Mouse (Mus musculus) heart, embryonic 13.5 days (tissue): ENCODE measurements around the gene Ttll5. TPM values are rescaled to one million over a fixed set of nuclear protein-coding genes. Genes with fewer than 3 reads are reported as not detected.
A peak's percentile ranks its signal among the peaks of the same experiment; 100 is the strongest.

Experiments used
- ATAC-seq: fragments of 200-750 bp; cut with Nextera tagmentation; 2 replicates; pipeline ENCODE4 v1.8.0; 2017; ENCODE audit warnings: moderate TSS enrichment; ENCODE audit not compliant: insufficient number of reproducible peaks, low FRiP score, low TSS enrichment; ENCODE audit errors: extremely low read depth
- H3K27ac ChIP-seq: fragments of 300-500 bp; sonication (generic); replicated peaks from 2 replicates; pipeline ENCODE4 v1.5.1; 2015; ENCODE audit warnings: moderate library complexity, mild to moderate bottlenecking, inconsistent platforms
- H3K27me3 ChIP-seq: fragments of 300-500 bp; sonication (generic); replicated peaks from 2 replicates; pipeline ENCODE4 v1.6.1; 2015; ENCODE audit warnings: mild to moderate bottlenecking, inconsistent platforms
- H3K36me3 ChIP-seq: fragments of 300-500 bp; sonication (generic); 2 replicates; pipeline ENCODE4 v1.6.1; 2015; ENCODE audit warnings: mild to moderate bottlenecking, inconsistent platforms
- H3K4me1 ChIP-seq: fragments of 300-500 bp; sonication (generic); 2 replicates; pipeline ENCODE4 v1.6.1; 2015; ENCODE audit warnings: inconsistent platforms
- H3K4me2 ChIP-seq: fragments of 300-500 bp; sonication (generic); 2 replicates; pipeline ENCODE4 v1.6.1; 2015; ENCODE audit warnings: inconsistent platforms, mild to moderate bottlenecking, moderate library complexity
- H3K4me3 ChIP-seq: fragments of 300-500 bp; sonication (generic); 2 replicates; pipeline ENCODE4 v1.5.1; 2015; ENCODE audit warnings: moderate library complexity, mild to moderate bottlenecking, inconsistent platforms
- H3K9ac ChIP-seq: fragments of 300-500 bp; sonication (generic); 2 replicates; pipeline ENCODE4 v1.6.1; 2015; ENCODE audit warnings: inconsistent platforms, mild to moderate bottlenecking, moderate library complexity
- H3K9me3 ChIP-seq: fragments of 300-500 bp; sonication (generic); 2 replicates; pipeline ENCODE4 v1.6.1; 2016; ENCODE audit warnings: inconsistent platforms
- WGBS: fragments of 180-500 bp; shearing (Covaris S2); methylation state at CpG from one replicate; pipeline ENCODE4 v1.1.7; 2015; ENCODE audit warnings: mixed read lengths; 5-methylcytosine and 5-hydroxymethylcytosine counted together
- polyA plus RNA-seq: library from polyadenylated mRNA; unstranded; fragments of >200 nt; fragmentation: Nextera tagmentation; extraction: Ambion mirVana; gene quantifications from 2 replicates; pipeline ENCODE4 v1.2.1, GENCODE M21; 2015

The Ttll5 gene
- polyA plus RNA-seq, 1 experiment from 2014 or later: 10.2 TPM

DNA sequence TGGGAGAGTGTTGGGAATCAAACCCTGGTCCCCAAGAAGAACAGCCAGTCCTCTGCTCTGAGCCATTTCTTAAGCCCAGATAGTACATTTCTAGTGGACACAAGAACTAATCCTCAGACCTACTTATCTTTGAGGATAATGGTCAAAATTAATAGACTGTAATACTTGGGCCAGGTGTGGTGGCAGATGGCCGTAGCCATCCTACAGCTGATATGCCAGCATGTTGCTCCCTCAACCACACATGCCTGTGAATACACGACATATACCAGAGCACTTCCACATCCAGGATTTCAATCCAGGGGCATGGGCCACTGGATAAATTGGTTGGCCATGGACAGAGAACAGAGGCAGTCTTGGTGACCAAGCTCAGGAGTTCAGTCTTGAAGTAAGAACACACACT is 230.8 kb downstream of the Ttll5 start:
- Histone ChIP-seq H3K9me3 (no peaks in the 10 kb centered on the region), H3K9ac (no peak overlapping the region), H3K4me1 (0 out of 2 replicates have a peak, but pooled peaks cover 4% of the 10 kb centered on the region), H3K4me2 (no peak overlapping the region), H3K27me3 (no peaks in the 10 kb centered on the region), H3K4me3 (no peak overlapping the region), H3K27ac (no peak overlapping the region), H3K36me3 (peaks cover 49% of the 10 kb centered on the region)
- 86% methylated on average over 2 of the region's 2 CpGs for WGBS
- no peak for ATAC-seq

DNA sequence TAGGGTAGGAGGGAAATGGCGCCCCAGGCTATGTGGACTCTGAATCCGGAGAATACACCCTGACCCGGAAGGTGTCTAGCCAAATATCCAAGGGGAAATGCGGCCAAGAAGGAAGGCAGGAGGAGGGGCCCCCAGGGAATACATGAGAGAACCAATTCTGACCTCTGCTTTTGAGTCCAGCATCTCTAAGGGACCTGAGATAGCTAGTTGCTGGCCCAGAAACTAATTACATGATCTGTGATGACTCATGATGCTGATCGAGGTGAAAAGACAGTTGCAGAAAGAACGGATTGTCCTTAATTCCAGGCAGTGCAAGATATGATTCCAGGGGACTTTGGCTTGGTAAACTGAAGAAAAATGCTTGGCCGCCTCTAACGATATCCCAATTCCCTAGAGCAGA is 232.5 kb downstream of the Ttll5 start:
- 82% methylated on average over 8 of the region's 8 CpGs for WGBS
- Histone ChIP-seq H3K36me3 (peaks cover 60% of the 10 kb centered on the region), H3K9ac (no peak overlapping the region), H3K4me3 (no peak overlapping the region), H3K4me1 (no peaks in the 10 kb centered on the region), H3K27me3 (no peaks in the 10 kb centered on the region), H3K27ac (no peak overlapping the region), H3K9me3 (no peaks in the 10 kb centered on the region), H3K4me2 (no peak overlapping the region)
- no peak for ATAC-seq

DNA sequence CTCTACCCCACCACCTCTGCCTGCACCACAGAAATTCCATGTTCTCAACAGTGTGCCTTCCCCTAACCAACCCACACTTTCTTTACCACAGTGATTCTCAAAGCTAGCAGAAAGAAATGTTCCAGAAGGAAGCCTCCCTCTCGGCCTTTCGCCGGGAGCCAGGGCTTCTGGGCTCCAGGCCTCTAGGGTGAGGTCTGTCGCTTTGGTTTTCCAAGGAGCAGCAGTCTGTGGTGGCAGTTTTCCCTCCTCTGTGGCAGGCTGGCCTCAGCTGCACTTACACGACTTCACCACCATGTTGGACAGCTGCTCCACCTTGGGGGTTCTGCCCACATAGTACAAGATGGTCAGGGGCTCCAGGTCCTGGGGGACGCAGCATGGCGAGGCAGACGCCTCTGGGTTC is 233.1 kb downstream of the Ttll5 start:
- Histone ChIP-seq H3K4me1 (no peaks in the 10 kb centered on the region), H3K4me3 (no peak overlapping the region), H3K9me3 (no peaks in the 10 kb centered on the region), H3K4me2 (no peak overlapping the region), H3K27ac (no peak overlapping the region), H3K27me3 (no peaks in the 10 kb centered on the region), H3K9ac (no peak overlapping the region), H3K36me3 (peaks cover 65% of the 10 kb centered on the region)
- 80% methylated on average over 8 of the region's 8 CpGs for WGBS
- ATAC-seq: no peak

- H3K4me1 ChIP-seq: no peaks in the 10 kb centered on the region
- peaks cover 83% of the 10 kb centered on the region for H3K36me3 ChIP-seq
- no peak overlapping the region for H3K9ac ChIP-seq
- H3K27me3 ChIP-seq: no peaks in the 10 kb centered on the region
- ATAC-seq: no peak
- no peak overlapping the region for H3K4me2 ChIP-seq
- 70% methylated on average over 6 of the region's 6 CpGs for WGBS
- H3K4me3 ChIP-seq: no peak overlapping the region
- H3K27ac ChIP-seq: no peak overlapping the region
- no peaks in the 10 kb centered on the region for H3K9me3 ChIP-seq
Measured at GRCm38 (mm10) chr12:86059341-86059740, 234.9 kb downstream of the Ttll5 start.

- Histone ChIP-seq H3K27ac (no peak overlapping the region), H3K9ac (no peak overlapping the region), H3K4me1 (no peaks in the 10 kb centered on the region), H3K9me3 (no peaks in the 10 kb centered on the region), H3K27me3 (no peaks in the 10 kb centered on the region), H3K4me3 (no peak overlapping the region), H3K36me3 (peaks cover 81% of the 10 kb centered on the region), H3K4me2 (no peak overlapping the region)
- ATAC-seq: no peak
Measured at GRCm38 (mm10) chr12:86064796-86065195, 240.3 kb downstream of the Ttll5 start.

DNA sequence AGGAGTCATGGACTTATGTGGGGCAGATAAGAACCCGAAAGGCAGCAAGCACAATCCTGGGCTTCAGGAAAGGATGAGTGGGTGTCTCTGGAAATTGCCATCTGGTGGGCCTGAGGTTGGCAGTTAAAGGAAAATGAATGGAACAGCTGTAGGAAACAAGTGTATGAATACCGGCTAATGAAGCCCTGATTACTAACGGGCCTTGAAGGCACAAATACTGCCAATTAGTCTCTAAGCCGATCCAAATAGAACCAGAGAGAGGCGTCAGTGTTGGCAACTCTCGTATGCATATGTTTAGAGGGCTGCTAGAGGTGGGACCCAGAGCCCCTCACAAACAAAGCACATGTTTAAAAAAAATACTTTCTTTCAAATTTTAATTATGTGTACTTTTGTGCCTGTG is 247.0 kb downstream of the Ttll5 start:
- Histone ChIP-seq H3K27me3 (no peaks in the 10 kb centered on the region), H3K27ac (no peak overlapping the region), H3K36me3 (peaks cover 56% of the 10 kb centered on the region), H3K9me3 (0 out of 2 replicates have a peak, but pooled peaks cover 4% of the 10 kb centered on the region), H3K9ac (no peak overlapping the region), H3K4me2 (no peak overlapping the region), H3K4me1 (peaks cover 29% of the 10 kb centered on the region), H3K4me3 (no peak overlapping the region)
- 84% methylated on average over 6 of the region's 6 CpGs for WGBS
- ATAC-seq: no peak

GRCm38 (mm10) chr12:86074681-86075080 is 250.2 kb downstream of the Ttll5 start:
- 0 out of 2 replicates have a peak, but pooled peaks cover 4% of the 10 kb centered on the region for H3K9me3 ChIP-seq
- peaks cover 49% of the 10 kb centered on the region for H3K4me1 ChIP-seq
- ATAC-seq: no peak
- no peak overlapping the region for H3K4me3 ChIP-seq
- no peak overlapping the region for H3K27ac ChIP-seq
- H3K4me2 ChIP-seq: peak overlapping the region; percentile 84; the same call in 1 of the 2 replicates
- H3K9ac ChIP-seq: no peak overlapping the region
- no peaks in the 10 kb centered on the region for H3K27me3 ChIP-seq
- 73% methylated on average over 12 of the region's 12 CpGs for WGBS
- H3K36me3 ChIP-seq: peaks cover 25% of the 10 kb centered on the region

DNA sequence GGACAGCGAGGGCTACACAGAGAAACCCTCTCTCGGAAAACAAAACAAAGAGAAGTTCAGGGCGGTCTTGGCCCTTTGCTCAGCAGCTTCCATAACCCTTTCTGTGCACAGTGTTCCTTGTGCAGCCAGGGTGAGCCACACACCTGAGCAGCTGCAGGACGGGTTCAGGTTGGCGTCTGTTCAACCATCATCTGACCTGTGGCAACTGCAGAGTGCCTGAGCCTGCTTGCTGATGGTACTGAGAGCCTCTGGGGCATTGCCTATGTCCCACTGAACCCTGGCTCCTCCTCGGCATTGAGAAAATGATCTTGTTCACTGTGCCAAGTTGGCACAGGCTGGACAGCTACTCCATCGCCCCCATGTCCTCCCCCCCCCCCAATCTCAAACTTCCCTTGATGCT is 250.9 kb downstream of the Ttll5 start:
- H3K9me3 ChIP-seq: 0 out of 2 replicates have a peak, but pooled peaks cover 4% of the 10 kb centered on the region
- H3K27ac ChIP-seq: no peak overlapping the region
- H3K27me3 ChIP-seq: peaks cover 4% of the 10 kb centered on the region; the same call in 1 of the 2 replicates
- 82% methylated on average over 7 of the region's 7 CpGs for WGBS
- H3K4me2 ChIP-seq: peak overlapping the region; percentile 84
- H3K36me3 ChIP-seq: peaks cover 19% of the 10 kb centered on the region
- H3K4me1 ChIP-seq: peaks cover 49% of the 10 kb centered on the region
- peak overlapping the region; percentile 69 for H3K4me3 ChIP-seq
- peak overlapping the region; percentile 91; the same call in 1 of the 2 replicates for H3K9ac ChIP-seq
- ATAC-seq: no peak

DNA sequence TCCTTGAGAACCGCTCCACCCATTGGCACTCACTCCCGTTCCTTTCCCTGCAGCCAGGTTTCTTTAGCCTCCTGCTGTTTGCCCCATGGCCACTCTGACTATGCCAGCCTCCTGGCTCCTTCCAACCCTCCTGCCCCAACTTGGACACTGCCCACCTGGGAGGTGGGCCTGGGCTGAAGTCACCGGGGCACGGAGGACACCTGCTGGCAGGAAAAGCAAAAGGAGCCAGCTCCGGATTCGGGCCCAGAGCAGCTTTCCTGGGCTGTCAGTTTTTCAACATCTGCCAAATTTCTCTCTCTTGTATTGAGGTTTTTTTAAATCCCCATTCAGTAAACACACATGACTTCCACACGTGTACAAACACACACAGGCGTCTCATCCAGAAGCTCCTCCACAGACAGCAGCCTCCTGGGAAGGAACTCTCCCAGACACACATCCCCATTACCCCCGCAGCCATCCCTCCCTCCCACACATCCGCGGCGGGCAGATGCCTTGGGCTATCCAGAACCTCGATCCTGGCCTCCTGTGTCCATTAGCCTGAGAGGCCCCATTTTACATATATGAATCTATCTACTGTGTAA is 252.0 kb downstream of the Ttll5 start:
- Histone ChIP-seq H3K4me3 (peak overlapping the region; percentile 69), H3K4me2 (peak overlapping the region; percentile 84), H3K36me3 (peaks cover 18% of the 10 kb centered on the region), H3K27me3 (peaks cover 11% of the 10 kb centered on the region), H3K9ac (peak overlapping the region; percentile 91), H3K4me1 (peaks cover 49% of the 10 kb centered on the region), H3K27ac (no peak overlapping the region), H3K9me3 (0 out of 2 replicates have a peak, but pooled peaks cover 4% of the 10 kb centered on the region)
- WGBS: 14% methylated on average over 13 of the region's 13 CpGs
- ATAC-seq: no peak

DNA sequence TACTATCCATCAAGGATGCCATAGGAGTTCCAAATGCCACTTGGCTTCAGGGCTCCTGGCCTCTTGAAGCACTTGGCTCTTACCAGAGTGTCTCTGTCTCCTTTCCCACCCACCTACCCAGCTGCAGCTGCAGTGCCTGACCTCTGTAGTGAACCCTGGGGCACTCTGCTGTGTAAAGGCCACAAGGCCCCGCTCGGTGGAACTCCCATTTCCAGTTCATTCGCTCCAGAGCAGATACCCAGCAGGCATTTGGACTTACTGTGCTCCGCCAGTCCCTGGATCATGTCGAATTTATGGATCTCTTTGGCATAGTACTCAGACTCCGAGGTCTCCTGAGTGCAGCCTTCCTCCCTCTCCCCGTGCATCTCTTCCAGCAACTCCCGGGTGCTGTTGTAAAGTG is 252.9 kb downstream of the Ttll5 start:
- H3K4me2 ChIP-seq: peak overlapping the region; percentile 84
- peak overlapping the region; percentile 69 for H3K4me3 ChIP-seq
- peaks cover 11% of the 10 kb centered on the region; the same call in 1 of the 2 replicates for H3K36me3 ChIP-seq
- peaks cover 11% of the 10 kb centered on the region for H3K27me3 ChIP-seq
- H3K9ac ChIP-seq: peak overlapping the region; percentile 91
- ATAC-seq: no peak
- H3K4me1 ChIP-seq: peaks cover 53% of the 10 kb centered on the region
- 37% methylated on average over 8 of the region's 8 CpGs for whole genome bisulfite sequencing
- peak overlapping the region; percentile 94 for H3K27ac ChIP-seq
- H3K9me3 ChIP-seq: no peaks in the 10 kb centered on the region

DNA sequence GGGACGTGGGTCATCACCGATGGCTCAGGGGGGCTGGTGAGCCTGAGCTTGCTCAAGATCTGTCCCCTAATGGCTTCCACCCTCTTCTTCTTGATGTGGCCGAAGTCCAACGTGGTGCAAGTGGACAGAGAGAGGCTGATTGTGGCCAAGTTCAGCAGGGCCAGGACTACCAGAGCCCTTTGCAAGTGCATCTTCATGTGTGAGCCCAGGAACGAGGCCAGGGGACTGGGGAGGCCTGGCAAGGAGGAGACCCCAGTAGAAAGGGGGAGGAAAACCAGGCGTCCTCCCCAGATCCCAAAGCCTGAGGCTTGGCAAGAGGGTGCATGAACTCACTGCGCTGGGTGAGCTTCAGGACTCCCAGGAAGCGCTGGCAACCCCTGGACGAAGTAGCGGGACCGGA is 253.3 kb downstream of the Ttll5 start:
- peak overlapping the region; percentile 91 for H3K9ac ChIP-seq
- H3K4me3 ChIP-seq: peak overlapping the region; percentile 69
- 24% methylated on average over 11 of the region's 11 CpGs for WGBS
- peaks cover 9% of the 10 kb centered on the region; the same call in 1 of the 2 replicates for H3K36me3 ChIP-seq
- H3K27me3 ChIP-seq: peaks cover 11% of the 10 kb centered on the region
- H3K4me2 ChIP-seq: peak overlapping the region; percentile 84
- peak overlapping the region; percentile 94 for H3K27ac ChIP-seq
- ATAC-seq: no peak
- no peaks in the 10 kb centered on the region for H3K9me3 ChIP-seq
- peaks cover 53% of the 10 kb centered on the region for H3K4me1 ChIP-seq

GRCm38 (mm10) chr12:86078176-86078552 is 253.7 kb downstream of the Ttll5 start:
- no peaks in the 10 kb centered on the region for H3K9me3 ChIP-seq
- peak overlapping the region; percentile 91 for H3K9ac ChIP-seq
- no peak for ATAC-seq
- H3K36me3 ChIP-seq: peaks cover 9% of the 10 kb centered on the region; the same call in 1 of the 2 replicates
- WGBS: 25% methylated on average over 9 of the region's 9 CpGs
- peak overlapping the region; percentile 69 for H3K4me3 ChIP-seq
- H3K4me2 ChIP-seq: peak overlapping the region; percentile 84
- H3K27ac ChIP-seq: peak overlapping the region; percentile 94
- peaks cover 57% of the 10 kb centered on the region for H3K4me1 ChIP-seq
- peaks cover 11% of the 10 kb centered on the region for H3K27me3 ChIP-seq
